Mouse (Mus musculus): ENCODE data around the gene Zfp296. TPM values are rescaled to one million over a fixed set of nuclear protein-coding genes. Genes with fewer than 3 reads are reported as not detected.

Zfp296 gene
- total RNA-seq, 1 experiment, result 32.2 TPM

DNA sequence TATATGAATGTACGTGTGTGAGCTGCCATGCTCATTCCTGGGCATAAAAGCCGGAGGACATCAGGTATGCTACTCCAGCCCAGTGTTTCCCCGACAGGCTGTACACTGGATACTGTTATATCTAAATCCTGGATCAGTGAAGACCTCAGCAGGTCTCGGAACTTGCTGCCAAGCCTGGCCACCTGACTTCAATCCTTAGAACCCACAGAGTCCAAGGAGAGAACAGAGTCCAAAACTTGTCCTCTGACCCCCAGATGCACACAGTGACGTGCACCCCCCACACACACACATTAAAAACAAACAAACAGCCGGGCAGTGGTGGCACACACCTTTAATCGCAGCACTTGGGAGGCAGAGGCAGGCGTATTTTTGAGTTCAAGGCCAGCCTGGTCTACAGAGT, 9.7 kb upstream of the Zfp296 start:
- no peak for TF ChIP-seq ZNF384 (IDR thresholded peaks at IDR 0.05; ENCODE audit: low read depth, low read length)
- TF ChIP-seq MAFK (IDR thresholded peaks at IDR 0.05; ENCODE audit: insufficient read depth, low read depth, low read length), result no peak
- TF ChIP-seq CHD2 (IDR thresholded peaks at IDR 0.05; ENCODE audit: low read depth, low read length), result no peak
- TF ChIP-seq HCFC1 (IDR thresholded peaks at IDR 0.05; ENCODE audit: borderline replicate concordance, insufficient read depth, low read length), result no peak
- no peak for TF ChIP-seq ZC3H11A (IDR thresholded peaks at IDR 0.05; ENCODE audit: borderline replicate concordance, low read depth, low read length)
- DNase-seq (ENCODE audit: low read depth, low spot score), result no peak
- in situ Hi-C loops (cut with MboI; ENCODE audit: low sequenced_read_pairs in 2 of 2, unreplicated experiment in 2 of 2), result no loop called here

GRCm38 (mm10) chr7:19569647-19570046, 7.4 kb upstream of the Zfp296 start:
- Histone ChIP-seq H3K36me3 (ENCODE audit: control insufficient read depth, insufficient read depth, low read length, poor library complexity, severe bottlenecking) (peaks cover 18% of the 10 kb centered on the region), H3K4me1 (ENCODE audit: control insufficient read depth in 2 of 2, insufficient read depth in 2 of 2, low read length in 2 of 2, poor library complexity in 1 of 2) (peaks cover 2 to 14% of the 10 kb centered on the region in 2 experiments; a peak in 3 of 4 replicates), H3K27ac (ENCODE audit: insufficient read depth, low read depth, low read length, poor library complexity, severe bottlenecking) (peak overlapping the region; percentile 32; the same call in 1 of the 2 replicates), H3K4me3 (ENCODE audit: insufficient read depth in 1 of 2, low read depth in 1 of 2, low read length in 2 of 2, poor library complexity in 1 of 2, severe bottlenecking in 1 of 2) (no peak overlapping the region), H3K9me3 (ENCODE audit: control insufficient read depth, insufficient read depth, low read depth, low read length) (no peaks in the 10 kb centered on the region), H3K9ac (ENCODE audit: insufficient read depth, low read depth, low read length, poor library complexity, severe bottlenecking) (no peak overlapping the region; the same call in 1 of the 2 replicates)
- TF ChIP-seq ZC3H11A (IDR thresholded peaks at IDR 0.05; ENCODE audit: borderline replicate concordance, low read depth, low read length), result no peak
- no peak for TF ChIP-seq HCFC1 (IDR thresholded peaks at IDR 0.05; ENCODE audit: borderline replicate concordance, insufficient read depth, low read length)
- no peak for TF ChIP-seq ZNF384 (IDR thresholded peaks at IDR 0.05; ENCODE audit: low read depth, low read length)
- no peak for TF ChIP-seq CHD2 (IDR thresholded peaks at IDR 0.05; ENCODE audit: low read depth, low read length)
- TF ChIP-seq MAFK (IDR thresholded peaks at IDR 0.05; ENCODE audit: insufficient read depth, low read depth, low read length), result no peak
- DNase-seq (ENCODE audit: low read depth, low spot score), result no peak
- in situ Hi-C loops (cut with MboI; ENCODE audit: low sequenced_read_pairs in 2 of 2, unreplicated experiment in 2 of 2), result no loop called here

More for the DNA sequence above, 9.7 kb upstream of the Zfp296 start:
- H3K9me3 ChIP-seq (ENCODE audit: control insufficient read depth, insufficient read depth, low read depth, low read length), result no peaks in the 10 kb centered on the region
- no peak overlapping the region for H3K27ac ChIP-seq (ENCODE audit: insufficient read depth, low read depth, low read length, poor library complexity, severe bottlenecking)
- peaks cover 2 to 17% of the 10 kb centered on the region in 2 experiments; a peak in 3 of 4 replicates for H3K4me1 ChIP-seq (ENCODE audit: control insufficient read depth in 2 of 2, insufficient read depth in 2 of 2, low read length in 2 of 2, poor library complexity in 1 of 2)
- H3K9ac ChIP-seq (ENCODE audit: insufficient read depth, low read depth, low read length, poor library complexity, severe bottlenecking), result no peak overlapping the region
- peaks cover 21% of the 10 kb centered on the region for H3K36me3 ChIP-seq (ENCODE audit: control insufficient read depth, insufficient read depth, low read length, poor library complexity, severe bottlenecking)
- no peak overlapping the region for H3K4me3 ChIP-seq (ENCODE audit: insufficient read depth in 1 of 2, low read depth in 1 of 2, low read length in 2 of 2, poor library complexity in 1 of 2, severe bottlenecking in 1 of 2)

GRCm38 (mm10) chr7:19572926-19573775, 3.9 kb upstream of the Zfp296 start:
- no peaks in the 10 kb centered on the region for H3K9me3 ChIP-seq (ENCODE audit: control insufficient read depth, insufficient read depth, low read depth, low read length)
- peak overlapping the region; percentile 97 to 99 for H3K4me3 ChIP-seq (ENCODE audit: insufficient read depth in 1 of 2, low read depth in 1 of 2, low read length in 2 of 2, poor library complexity in 1 of 2, severe bottlenecking in 1 of 2)
- peak overlapping the region; percentile 92 for H3K9ac ChIP-seq (ENCODE audit: insufficient read depth, low read depth, low read length, poor library complexity, severe bottlenecking)
- no peak for TF ChIP-seq ZC3H11A (IDR thresholded peaks at IDR 0.05; ENCODE audit: borderline replicate concordance, low read depth, low read length)
- TF ChIP-seq HCFC1 (IDR thresholded peaks at IDR 0.05; ENCODE audit: borderline replicate concordance, insufficient read depth, low read length), result peak; percentile 60; the same call in 1 of the 2 replicates
- no peak for TF ChIP-seq MAFK (IDR thresholded peaks at IDR 0.05; ENCODE audit: insufficient read depth, low read depth, low read length)
- TF ChIP-seq CHD2 (IDR thresholded peaks at IDR 0.05; ENCODE audit: low read depth, low read length), result no peak
- no peak for TF ChIP-seq ZNF384 (IDR thresholded peaks at IDR 0.05; ENCODE audit: low read depth, low read length)
- DNase-seq (ENCODE audit: low read depth, low spot score), result peak; percentile 73
- in situ Hi-C loops (cut with MboI; ENCODE audit: low sequenced_read_pairs in 2 of 2, unreplicated experiment in 2 of 2), result no loop called here
- peak overlapping the region; percentile 99 for H3K27ac ChIP-seq (ENCODE audit: insufficient read depth, low read depth, low read length, poor library complexity, severe bottlenecking)
- H3K36me3 ChIP-seq (ENCODE audit: control insufficient read depth, insufficient read depth, low read length, poor library complexity, severe bottlenecking), result peaks cover 11% of the 10 kb centered on the region; the same call in 1 of the 2 replicates
- H3K4me1 ChIP-seq (ENCODE audit: control insufficient read depth in 2 of 2, insufficient read depth in 2 of 2, low read length in 2 of 2, poor library complexity in 1 of 2), result peaks cover 7 to 23% of the 10 kb centered on the region in 2 experiments

DNA sequence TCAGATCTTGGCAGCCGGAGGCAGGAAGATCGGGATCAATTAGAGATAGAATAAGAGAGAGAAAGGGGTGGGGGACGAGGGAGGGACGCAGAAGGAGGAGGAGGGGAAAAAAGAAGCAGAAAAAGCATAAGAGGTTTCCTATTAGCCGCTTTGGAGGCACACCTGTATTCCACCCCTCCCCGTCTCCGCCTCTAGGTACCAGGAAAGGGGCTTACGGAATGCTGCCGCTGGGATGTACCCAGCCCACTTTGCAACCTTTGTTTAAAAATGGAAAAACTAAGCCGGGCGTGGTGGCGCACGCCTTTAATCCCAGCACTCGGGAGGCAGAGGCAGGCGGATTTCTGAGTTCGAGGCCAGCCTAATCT, 3.3 kb upstream of the Zfp296 start:
- peaks cover 9% of the 10 kb centered on the region for H3K36me3 ChIP-seq (ENCODE audit: control insufficient read depth, insufficient read depth, low read length, poor library complexity, severe bottlenecking)
- DNase-seq (ENCODE audit: low read depth, low spot score), result no peak
- in situ Hi-C loops (cut with MboI; ENCODE audit: low sequenced_read_pairs in 2 of 2, unreplicated experiment in 2 of 2), result no loop called here
- TF ChIP-seq ZNF384 (IDR thresholded peaks at IDR 0.05; ENCODE audit: low read depth, low read length), result no peak
- TF ChIP-seq MAFK (IDR thresholded peaks at IDR 0.05; ENCODE audit: insufficient read depth, low read depth, low read length), result no peak
- no peak for TF ChIP-seq CHD2 (IDR thresholded peaks at IDR 0.05; ENCODE audit: low read depth, low read length)
- no peak for TF ChIP-seq HCFC1 (IDR thresholded peaks at IDR 0.05; ENCODE audit: borderline replicate concordance, insufficient read depth, low read length)
- TF ChIP-seq ZC3H11A (IDR thresholded peaks at IDR 0.05; ENCODE audit: borderline replicate concordance, low read depth, low read length), result no peak
- H3K27ac ChIP-seq (ENCODE audit: insufficient read depth, low read depth, low read length, poor library complexity, severe bottlenecking), result peak overlapping the region; percentile 99
- peak overlapping the region; percentile 97 to 99 for H3K4me3 ChIP-seq (ENCODE audit: insufficient read depth in 1 of 2, low read depth in 1 of 2, low read length in 2 of 2, poor library complexity in 1 of 2, severe bottlenecking in 1 of 2)
- H3K4me1 ChIP-seq (ENCODE audit: control insufficient read depth in 2 of 2, insufficient read depth in 2 of 2, low read length in 2 of 2, poor library complexity in 1 of 2), result peaks cover 7 to 21% of the 10 kb centered on the region in 2 experiments
- H3K9me3 ChIP-seq (ENCODE audit: control insufficient read depth, insufficient read depth, low read depth, low read length), result no peaks in the 10 kb centered on the region
- peak overlapping the region; percentile 92 for H3K9ac ChIP-seq (ENCODE audit: insufficient read depth, low read depth, low read length, poor library complexity, severe bottlenecking)
